ENCODE assay signal across 27 mouse cellular contexts in genomic region chr15:102273982-102274716, GRCm38 (mm10). TPM values are rescaled to one million over a fixed set of nuclear protein-coding genes. Genes with fewer than 3 reads are reported as not detected.
A peak's percentile ranks its signal among the peaks of the same experiment; 100 is the strongest.
DNase-seq lines count a peak whose midpoint lies in the region; TF ChIP-seq lines count a peak whose summit lies in the region.
"Had no signal": no experiment of that assay in that cellular context is flagged by ENCODE, and none has a peak within 500 bp of the region (broad histone marks: within the 10 kb centered on the region; RNA-seq: fewer than 3 reads in every experiment).

No protein-coding gene starts in this region.

- H3K27ac ChIP-seq in layer of hippocampus, adult 2 months = no peak overlapping the region
- no peak overlapping the region for H3K27ac ChIP-seq in CH12.LX (ENCODE audit: insufficient read depth, low read depth)
- H3K27ac ChIP-seq: forebrain, embryonic 12.5 days; heart, embryonic 15.5 days; hindbrain, postnatal 0 days; macrophage; neural tube, embryonic 13.5 days had no signal

- no peaks in the 10 kb centered on the region for H3K79me2 ChIP-seq in CH12.LX (replicated peaks; ENCODE audit: control insufficient read depth, extremely low read depth, insufficient read depth, poor library complexity, severe bottlenecking)

- no peak for TF ChIP-seq EP300 in CH12.LX (IDR thresholded peaks at IDR 0.05; ENCODE audit: low read length)

- H3K4me1 ChIP-seq in CH12.LX (ENCODE audit: control insufficient read depth in 1 of 2, insufficient read depth in 2 of 2) = 0 out of 4 replicates have a peak, but pooled peaks cover 0 to 2% of the 10 kb centered on the region in 2 experiments

- TF ChIP-seq CTCF in layer of hippocampus, adult 2 months (conservative IDR thresholded peaks at IDR 0.05) = peak; percentile 61
- TF ChIP-seq CTCF in CH12.LX (conservative IDR thresholded peaks at IDR 0.05 in 1 of 2, IDR thresholded peaks at IDR 0.05 in 1 of 2; ENCODE audit: low read depth in 2 of 2, low read length in 2 of 2) = peak; percentile 25 to 64; a peak in 3 of 4 replicates

- no peak overlapping the region for H3K4me2 ChIP-seq in CH12.LX (ENCODE audit: insufficient read depth, low read depth, poor library complexity, severe bottlenecking)
- H3K4me2 ChIP-seq: forebrain, embryonic 12.5 days; heart, embryonic 15.5 days; midbrain, embryonic 11.5 days; neural tube, embryonic 13.5 days had no signal

- peak; percentile 53 for TF ChIP-seq RAD21 in CH12.LX (IDR thresholded peaks at IDR 0.05; ENCODE audit: low read depth, low read length)

- in situ Hi-C loops in CH12.LX (cut with MboI; ENCODE audit: low pct_ligation_motif_present, low pct_unique_long_range_greater_than_20kb, low sequenced_read_pairs) = no loop called here

- no peaks in the 10 kb centered on the region for H3K9me3 ChIP-seq in CH12.LX (replicated peaks; ENCODE audit: low read length)
- H3K9me3 ChIP-seq: forebrain, embryonic 12.5 days; heart, embryonic 15.5 days; neural tube, embryonic 13.5 days had no signal

- dilution Hi-C loops in CH12.LX (cut with MboI; ENCODE audit: extremely low pct_ligation_motif_present, extremely low pct_unique_long_range_greater_than_20kb, low sequenced_read_pairs) = no loop called here

- peaks cover 32% of the 10 kb centered on the region for H3K27me3 ChIP-seq in CH12.LX (replicated peaks)

- no peak for DNase-seq in layer of hippocampus, adult 2 months (ENCODE audit: low spot score in 2 of 2)
- DNase-seq in layer of hippocampus, postnatal 14 days (ENCODE audit: low spot score in 2 of 2) = no peak
- DNase-seq in 416B (ENCODE audit: low read depth) (peak; percentile 35), CH12.LX (ENCODE audit: extremely low read depth) (no peak), R1 (ENCODE audit: low read depth, low spot score) (peak; percentile 56)
- DNase-seq in retina, embryonic 14.5 days (ENCODE audit: low spot score) = no peak
- no peak for DNase-seq in kidney, adult 18-20 months
- DNase-seq: adrenal gland, postnatal 14 days; cerebellum, adult 11-12 months; cerebellum, postnatal 36 days; gastrocnemius, postnatal 10 days; kidney, adult 2 months; lung, adult 18-20 months; thymus, postnatal 25 days had no signal

- H3K36me3 ChIP-seq in CH12.LX (replicated peaks in 1 of 2; ENCODE audit: control insufficient read depth in 1 of 2, insufficient read depth in 1 of 2, low read length in 1 of 2) = no peaks in the 10 kb centered on the region
- H3K36me3 ChIP-seq: forebrain, embryonic 12.5 days; heart, embryonic 15.5 days; neural tube, embryonic 13.5 days had no signal

- no peak overlapping the region for H3K9ac ChIP-seq in CH12.LX (ENCODE audit: insufficient read depth, low read depth)
- H3K9ac ChIP-seq: forebrain, embryonic 12.5 days; heart, embryonic 15.5 days; neural tube, embryonic 13.5 days had no signal

- H3K4me3 ChIP-seq in layer of hippocampus, adult 2 months = no peak overlapping the region
- H3K4me3 ChIP-seq in CH12.LX (replicated peaks in 1 of 3; ENCODE audit: low read depth in 2 of 3, low read length in 2 of 3, poor library complexity in 1 of 3) = no peak overlapping the region
- H3K4me3 ChIP-seq: forebrain, embryonic 12.5 days; heart, embryonic 15.5 days; neural tube, embryonic 13.5 days had no signal

- TF ChIP-seq POLR2A in CH12.LX (IDR thresholded peaks at IDR 0.05; ENCODE audit: low read depth, low read length) = no peak

TF ChIP-seq in CH12.LX, 34 proteins besides CTCF, POLR2A, EP300 and RAD21:
- TF ChIP-seq SMC3 (IDR thresholded peaks at IDR 0.05; ENCODE audit: low read depth, low read length) = peak; percentile 62
- TF ChIP-seq MXI1 (IDR thresholded peaks at IDR 0.05; ENCODE audit: low read depth, low read length) = no peak
TF ChIP-seq in CH12.LX: peak in this region for 1.

RNA-seq across cellular contexts. Expression of gene Gm9918, which starts 3.8 kb away (rescaled TPM):
- total RNA-seq in layer of hippocampus, adult 2 months (2021) = not detected
- total RNA-seq in layer of hippocampus, postnatal 14 days (2021) = not detected
- total RNA-seq in CH12.LX (2012; rRNA removed) = not detected in 2 replicates
- total RNA-seq in CH12.LX (2014; rRNA removed) = not detected in 2 replicates
- polyA plus RNA-seq in CH12.LX (2012; ENCODE audit: insufficient read length, low read depth) = not detected in 2 replicates
- total RNA-seq: adrenal gland, postnatal 14 days; gastrocnemius, postnatal 10 days; heart, adult 8-10 months; hematopoietic stem cell, adult 5-6 weeks; hindbrain, postnatal 0 days; layer of hippocampus, postnatal 25 days; left cerebral cortex, postnatal 25 days had no signal
- polyA plus RNA-seq: activated CD4-positive, CD25-positive, alpha-beta regulatory T cell, adult 4 months; heart, embryonic 15.5 days; large intestine, adult 2 months; macrophage; small intestine, adult 2 months had no signal

RNA-seq across cellular contexts. Expression of gene Mfsd5, which starts 5.1 kb away (rescaled TPM):
- total RNA-seq in layer of hippocampus, adult 2 months (2021) = 10 to 100 TPM; 34.2 to 40.9 TPM
- 10 to 100 TPM; 34.1 to 36.0 TPM for total RNA-seq in layer of hippocampus, postnatal 14 days (2021)
- total RNA-seq in CH12.LX (2012; rRNA removed) (31.1 and 37.1 TPM in 2 replicates), CH12.LX (2014; rRNA removed) (43.7 and 51.8 TPM in 2 replicates)
- polyA plus RNA-seq in CH12.LX (2012; ENCODE audit: insufficient read length, low read depth) = 76.2 and 90.6 TPM in 2 replicates

RNA-seq across cellular contexts. Expression of gene Rarg, which starts 16.8 kb away (rescaled TPM):
- total RNA-seq in layer of hippocampus, adult 2 months (2021) = 10 to 100 TPM; 12.2 to 14.1 TPM
- 10 to 100 TPM in 1 of 2 experiments, 1 to 10 TPM in 1; 8.8 to 11.2 TPM for total RNA-seq in layer of hippocampus, postnatal 14 days (2021)
- 0.64 and 0.76 TPM in 2 replicates for total RNA-seq in CH12.LX (2012; rRNA removed)
- 0.17 and 0.32 TPM in 2 replicates for total RNA-seq in CH12.LX (2014; rRNA removed)
- 0.63 and 0.76 TPM in 2 replicates for polyA plus RNA-seq in CH12.LX (2012; ENCODE audit: insufficient read length, low read depth)

RNA-seq across cellular contexts. Expression of gene Espl1, which starts 21.9 kb away (rescaled TPM):
- total RNA-seq in layer of hippocampus, adult 2 months (2021) = 1 to 10 TPM; 1.7 to 2.1 TPM
- 1 to 10 TPM; 1.6 to 1.7 TPM for total RNA-seq in layer of hippocampus, postnatal 14 days (2021)
- total RNA-seq in CH12.LX (2012; rRNA removed) = 51.0 and 64.6 TPM in 2 replicates
- total RNA-seq in CH12.LX (2014; rRNA removed) = 41.0 and 41.3 TPM in 2 replicates
- polyA plus RNA-seq in CH12.LX (2012; ENCODE audit: insufficient read length, low read depth) = 80.7 and 110 TPM in 2 replicates

RNA-seq across cellular contexts. Expression of gene Itgb7, which starts 42.4 kb away (rescaled TPM):
- total RNA-seq in layer of hippocampus, adult 2 months (2021) = 1 to 10 TPM; 1.0 to 3.9 TPM
- 1 to 10 TPM; 2.1 to 4.2 TPM for total RNA-seq in layer of hippocampus, postnatal 14 days (2021)
- total RNA-seq in CH12.LX (2012; rRNA removed) (10.1 and 17.7 TPM in 2 replicates), CH12.LX (2014; rRNA removed) (1.8 and 3.7 TPM in 2 replicates)
- polyA plus RNA-seq in CH12.LX (2012; ENCODE audit: insufficient read length, low read depth) = 2.8 and 4.2 TPM in 2 replicates

Comparison
In these comparisons a context has a peak if more than half of its experiments do, and no peak if none do; other contexts are left out.
1. DNase-seq: peak in 416B (single experiment) and R1 (single experiment); none in layer of hippocampus, adult 2 months (0 of 2), layer of hippocampus, postnatal 14 days (0 of 2), CH12.LX (single experiment), retina, embryonic 14.5 days (single experiment) and kidney, adult 18-20 months (single experiment).
2. RNA of gene Rarg, which starts 16.8 kb away (total RNA-seq): 12.2 to 14.1 TPM in layer of hippocampus, adult 2 months and 8.8 to 11.2 TPM in layer of hippocampus, postnatal 14 days; 0.17 to 0.76 TPM in CH12.LX; every median in the first group is over 4 times any median in the second.